Mouse (Mus musculus): ENCODE measurements at regions not wholly inside any gene's neighbourhood (a gene's known extent, or its start where the extent isn't known, plus 50 kb on each side); places are given as distances from the start of the nearest gene placed in this dataset.

- DNase-seq, result no peak
Measured at GRCm38 (mm10) chr2:178958829-178959228, 483.4 kb upstream of the Cdh4 start.

GRCm38 (mm10) chr2:178959603-178960002 is 482.6 kb upstream of the Cdh4 start:
- no peak for DNase-seq

GRCm38 (mm10) chr2:178967584-178968365 is 474.5 kb upstream of the Cdh4 start:
- DNase-seq, result no peak

GRCm38 (mm10) chr2:178969732-178970131 is 472.5 kb upstream of the Cdh4 start:
- no peak for DNase-seq

GRCm38 (mm10) chr2:178975366-178975765 is 466.9 kb upstream of the Cdh4 start:
- no peak for DNase-seq

GRCm38 (mm10) chr2:178976046-178976445 is 466.2 kb upstream of the Cdh4 start:
- no peak for DNase-seq

- DNase-seq, result no peak
Measured at GRCm38 (mm10) chr2:178976495-178976894, 465.7 kb upstream of the Cdh4 start.

- DNase-seq, result no peak
Measured at GRCm38 (mm10) chr2:178979451-178979850, 462.8 kb upstream of the Cdh4 start.

GRCm38 (mm10) chr2:178981736-178982502 is 460.3 kb upstream of the Cdh4 start:
- no peak for DNase-seq

GRCm38 (mm10) chr2:178983801-178984200 is 458.4 kb upstream of the Cdh4 start:
- DNase-seq, result no peak

GRCm38 (mm10) chr2:178987935-178988334 is 454.3 kb upstream of the Cdh4 start:
- DNase-seq, result no peak

- DNase-seq, result no peak
Measured at GRCm38 (mm10) chr2:178989291-178989690, 452.9 kb upstream of the Cdh4 start.

- DNase-seq, result no peak
Measured at GRCm38 (mm10) chr2:178989784-178990183, 452.4 kb upstream of the Cdh4 start.

- DNase-seq, result no peak
Measured at GRCm38 (mm10) chr2:178990959-178991358, 451.3 kb upstream of the Cdh4 start.

- no peak for DNase-seq
Measured at GRCm38 (mm10) chr2:178992334-178993116, 449.7 kb upstream of the Cdh4 start.

GRCm38 (mm10) chr2:178997921-178998320 is 444.3 kb upstream of the Cdh4 start:
- DNase-seq, result no peak

GRCm38 (mm10) chr2:179000448-179001081 is 441.7 kb upstream of the Cdh4 start:
- DNase-seq, result no peak

GRCm38 (mm10) chr2:179007766-179008165 is 434.5 kb upstream of the Cdh4 start:
- no peak for DNase-seq

- no peak for DNase-seq
Measured at GRCm38 (mm10) chr2:179013891-179014593, 428.2 kb upstream of the Cdh4 start.

GRCm38 (mm10) chr2:179022675-179023194 is 419.5 kb upstream of the Cdh4 start:
- no peak for DNase-seq

GRCm38 (mm10) chr2:179024225-179024624 is 418.0 kb upstream of the Cdh4 start:
- DNase-seq, result no peak

- DNase-seq, result no peak
Measured at GRCm38 (mm10) chr2:179033171-179033570, 409.1 kb upstream of the Cdh4 start.

Measured in kidney, adult 11 months (tissue).